Mouse (Mus musculus) liver, adult 2 months (tissue): Measurements from ENCODE around the gene Pdzd2. TPM values are rescaled to one million over a fixed set of nuclear protein-coding genes. Genes with fewer than 3 reads are reported as not detected.

Experiments used
- DNase-seq: peaks from one replicate; pipeline ENCODE4 v3.0.0-alpha.2; 2011; ENCODE audit warnings: low read depth, low spot score; ENCODE audit errors: extremely low read depth
- H3K27ac ChIP-seq: fragments of 200-500 bp; replicated peaks from 2 replicates; pipeline ENCODE4 v1.5.1; 2012; ENCODE audit warnings: low read depth, mild to moderate bottlenecking, control low read depth, inconsistent platforms, low read length; ENCODE audit not compliant: insufficient read depth
- H3K27me3 ChIP-seq: fragments of 200-500 bp; 2 replicates; pipeline ENCODE4 v1.6.1; 2012; ENCODE audit warnings: mild to moderate bottlenecking, moderate library complexity, low read length, inconsistent platforms; ENCODE audit not compliant: control insufficient read depth, insufficient read depth
- H3K36me3 ChIP-seq: fragments of 200-500 bp; 2 replicates; pipeline ENCODE4 v1.6.1; 2012; ENCODE audit warnings: low read length, inconsistent platforms; ENCODE audit not compliant: control insufficient read depth, insufficient read depth
- H3K4me1 ChIP-seq: fragments of 200-500 bp; 2 replicates; pipeline ENCODE4 v1.6.1; 2011; ENCODE audit warnings: low read length; ENCODE audit not compliant: control insufficient read depth, insufficient read depth
- H3K4me3 ChIP-seq: fragments of 200-500 bp; 2 replicates; pipeline ENCODE4 v1.5.1; 2011; ENCODE audit warnings: low read depth, mild to moderate bottlenecking, control low read depth, low read length, moderate library complexity; ENCODE audit not compliant: insufficient read depth
- H3K79me2 ChIP-seq: fragments of 200-500 bp; 2 replicates; pipeline ENCODE4 v1.6.1; 2012; ENCODE audit warnings: inconsistent platforms, mild to moderate bottlenecking, low read length, moderate library complexity; ENCODE audit not compliant: control insufficient read depth, insufficient read depth
- H3K9ac ChIP-seq: fragments of 200-500 bp; 2 replicates; pipeline ENCODE4 v1.6.1; 2012; ENCODE audit warnings: low read depth, mild to moderate bottlenecking, control low read depth, inconsistent platforms, low read length
- CTCF ChIP-seq: fragments of 200-500 bp; IDR thresholded peaks from 2 replicates; pipeline ENCODE4 v1.5.1; 2011; ENCODE audit warnings: low read depth, low read length, control low read depth
- POLR2A ChIP-seq: fragments of 200-500 bp; IDR thresholded peaks from 2 replicates; pipeline ENCODE4 v1.6.1; 2011; ENCODE audit warnings: low read length, control low read depth; ENCODE audit not compliant: insufficient read depth; ENCODE audit errors: extremely low read depth
- WGBS: fragments of 180-500 bp; shearing (Covaris S2); methylation state at CpG from one replicate; pipeline ENCODE4 v1.1.7; 2018; 5-methylcytosine and 5-hydroxymethylcytosine counted together
- polyA plus RNA-seq: library from polyadenylated mRNA; depleted of rRNA; stranded (reverse); fragments of >200 nt; gene quantifications from 2 replicates; pipeline ENCODE4 v1.2.3, GENCODE M21; 2012
- total RNA-seq: library from RNA; depleted of rRNA; stranded (reverse); fragments of >200 nt; gene quantifications from 2 replicates; pipeline ENCODE4 v1.2.3, GENCODE M21; 2014

Gene Pdzd2
- total and polyA plus RNA-seq, 2 experiments: 0.11 to 0.74 TPM

- H3K36me3 ChIP-seq: no peaks in the 10 kb centered on the region
- DNase-seq: no peak
- 81% methylated on average over 10 of the region's 10 CpGs for WGBS
These were observed 361.9 kb downstream of the Pdzd2 start for GRCm38 (mm10) chr15:12377800-12378199.

GRCm38 (mm10) chr15:12376491-12377069 is 363.1 kb downstream of the Pdzd2 start:
- no peak for TF ChIP-seq POLR2A
- no peak for TF ChIP-seq CTCF
- Histone ChIP-seq H3K4me1 (peaks cover 2% of the 10 kb centered on the region), H3K36me3 (no peaks in the 10 kb centered on the region), H3K9ac (no peak overlapping the region), H3K27ac (no peak overlapping the region), H3K4me3 (no peak overlapping the region), H3K27me3 (no peaks in the 10 kb centered on the region), H3K79me2 (no peaks in the 10 kb centered on the region)
- DNase-seq: no peak
- WGBS: 69% methylated on average over 13 of the region's 13 CpGs

More at GRCm38 (mm10) chr15:12377800-12378199, 361.9 kb downstream of the Pdzd2 start:
- H3K27me3 ChIP-seq: no peaks in the 10 kb centered on the region
- no peaks in the 10 kb centered on the region for H3K79me2 ChIP-seq
- H3K4me3 ChIP-seq: no peak overlapping the region
- H3K9ac ChIP-seq: no peak overlapping the region
- TF ChIP-seq POLR2A (no peak), CTCF (no peak)
- H3K27ac ChIP-seq: no peak overlapping the region
- H3K4me1 ChIP-seq: peaks cover 2% of the 10 kb centered on the region

- Histone ChIP-seq H3K4me1 (peaks cover 2% of the 10 kb centered on the region), H3K27ac (no peak overlapping the region), H3K9ac (peak overlapping the region; percentile 7; the same call in 1 of the 2 replicates), H3K4me3 (peak overlapping the region; percentile 41), H3K27me3 (no peaks in the 10 kb centered on the region), H3K79me2 (no peaks in the 10 kb centered on the region), H3K36me3 (no peaks in the 10 kb centered on the region)
- DNase-seq: peak; percentile 50
- TF ChIP-seq POLR2A (no peak), CTCF (peak; percentile 85)
- WGBS: 12% methylated on average over 19 of the region's 19 CpGs
These were observed 363.9 kb downstream of the Pdzd2 start for GRCm38 (mm10) chr15:12375641-12376311.

GRCm38 (mm10) chr15:12374916-12375315 is 364.8 kb downstream of the Pdzd2 start:
- DNase-seq: no peak
- Histone ChIP-seq H3K4me3 (peak overlapping the region; percentile 18; the same call in 1 of the 2 replicates), H3K27ac (no peak overlapping the region), H3K9ac (peak overlapping the region; percentile 26; the same call in 1 of the 2 replicates), H3K4me1 (peaks cover 2% of the 10 kb centered on the region), H3K79me2 (no peaks in the 10 kb centered on the region), H3K36me3 (no peaks in the 10 kb centered on the region), H3K27me3 (no peaks in the 10 kb centered on the region)
- TF ChIP-seq POLR2A (no peak), CTCF (no peak)
- 61% methylated on average over 18 of the region's 18 CpGs for WGBS

- Histone ChIP-seq H3K4me1 (peaks cover 2% of the 10 kb centered on the region), H3K27ac (no peak overlapping the region), H3K4me3 (no peak overlapping the region), H3K79me2 (no peaks in the 10 kb centered on the region), H3K27me3 (no peaks in the 10 kb centered on the region), H3K36me3 (no peaks in the 10 kb centered on the region), H3K9ac (no peak overlapping the region)
- 82% methylated on average over 6 of the region's 6 CpGs for WGBS
- no peak for DNase-seq
- TF ChIP-seq CTCF: no peak
- TF ChIP-seq POLR2A: no peak
These were observed 365.8 kb downstream of the Pdzd2 start for GRCm38 (mm10) chr15:12373918-12374317.

GRCm38 (mm10) chr15:12373496-12373895 is 366.2 kb downstream of the Pdzd2 start:
- Histone ChIP-seq H3K27me3 (no peaks in the 10 kb centered on the region), H3K79me2 (no peaks in the 10 kb centered on the region), H3K4me3 (no peak overlapping the region), H3K36me3 (no peaks in the 10 kb centered on the region), H3K9ac (no peak overlapping the region), H3K4me1 (peaks cover 2% of the 10 kb centered on the region), H3K27ac (no peak overlapping the region)
- no peak for DNase-seq
- TF ChIP-seq CTCF (no peak), POLR2A (no peak)
- WGBS: 85% methylated on average over 14 of the region's 14 CpGs
